Mouse (Mus musculus) lung, postnatal 4 days (tissue): Measurements from ENCODE around the gene Nxpe3.

Experiments
- DNase-seq, 2 experiments: peaks; one replicate each; pipeline ENCODE4 v3.0.0; 2021

Gene Nxpe3

GRCm38 (mm10) chr16:55832617-55833016, 62.5 kb downstream of the Nxpe3 start:
- DNase-seq, result no peak

DNA sequence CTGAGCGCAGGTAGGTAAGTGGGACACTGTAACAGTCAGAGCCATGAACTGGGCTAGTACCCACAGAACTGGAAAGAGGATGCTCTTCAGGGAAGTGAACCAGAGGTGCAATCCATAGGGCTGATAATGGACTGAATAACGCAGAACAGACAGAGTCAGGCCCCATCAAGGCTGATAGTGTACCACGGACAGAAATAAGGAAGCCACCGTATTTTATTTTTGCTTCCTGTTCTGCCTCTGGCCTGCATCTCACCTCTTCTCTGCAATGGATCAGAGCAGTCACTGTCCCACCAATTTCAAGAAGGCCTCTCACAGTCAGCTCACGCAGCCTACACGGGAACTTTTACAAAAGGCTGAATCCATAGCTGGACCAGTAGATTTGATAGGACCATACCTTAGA, 63.0 kb downstream of the Nxpe3 start:
- no peak for DNase-seq

- no peak for DNase-seq
Observed at GRCm38 (mm10) chr16:55831451-55831850, 63.6 kb downstream of the Nxpe3 start.

DNA sequence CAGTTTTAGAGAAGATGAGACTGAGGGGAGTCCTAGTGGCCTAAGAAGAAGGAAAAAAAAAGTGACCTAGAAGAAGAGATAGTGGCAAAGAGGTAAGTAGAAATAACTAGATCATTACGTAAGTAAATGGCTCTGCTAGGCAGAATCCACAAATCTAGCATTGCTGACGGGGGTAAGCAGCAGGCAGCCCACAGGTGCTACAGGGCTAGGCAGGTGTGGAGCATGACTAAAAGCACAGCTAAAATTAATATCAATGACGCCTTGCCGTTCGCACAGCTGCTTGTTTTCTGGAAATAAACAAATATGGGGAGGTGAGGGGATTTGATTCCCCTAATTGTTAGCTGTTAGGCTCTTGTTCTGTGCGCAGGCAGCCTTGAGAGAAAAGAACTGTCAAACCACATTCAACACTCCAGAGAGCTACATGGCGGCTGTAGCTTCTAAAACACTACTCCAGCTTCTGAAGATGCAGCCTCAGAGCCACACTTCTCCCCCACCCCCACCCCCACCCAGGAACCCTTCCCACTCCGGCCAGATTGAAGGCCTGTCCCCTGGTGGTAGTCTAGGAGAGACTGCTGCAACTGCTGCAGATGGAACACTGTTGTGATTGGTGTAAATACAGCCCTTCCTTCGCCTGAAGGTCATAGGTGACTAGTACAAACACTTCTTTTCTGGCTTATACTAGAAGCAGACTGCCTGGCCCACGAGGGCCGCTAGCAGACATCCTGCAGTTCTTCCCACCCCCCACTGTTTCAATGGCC, 71.5 kb downstream of the Nxpe3 start:
- DNase-seq, result peak in 1 of 2 experiments; percentile 45

DNA sequence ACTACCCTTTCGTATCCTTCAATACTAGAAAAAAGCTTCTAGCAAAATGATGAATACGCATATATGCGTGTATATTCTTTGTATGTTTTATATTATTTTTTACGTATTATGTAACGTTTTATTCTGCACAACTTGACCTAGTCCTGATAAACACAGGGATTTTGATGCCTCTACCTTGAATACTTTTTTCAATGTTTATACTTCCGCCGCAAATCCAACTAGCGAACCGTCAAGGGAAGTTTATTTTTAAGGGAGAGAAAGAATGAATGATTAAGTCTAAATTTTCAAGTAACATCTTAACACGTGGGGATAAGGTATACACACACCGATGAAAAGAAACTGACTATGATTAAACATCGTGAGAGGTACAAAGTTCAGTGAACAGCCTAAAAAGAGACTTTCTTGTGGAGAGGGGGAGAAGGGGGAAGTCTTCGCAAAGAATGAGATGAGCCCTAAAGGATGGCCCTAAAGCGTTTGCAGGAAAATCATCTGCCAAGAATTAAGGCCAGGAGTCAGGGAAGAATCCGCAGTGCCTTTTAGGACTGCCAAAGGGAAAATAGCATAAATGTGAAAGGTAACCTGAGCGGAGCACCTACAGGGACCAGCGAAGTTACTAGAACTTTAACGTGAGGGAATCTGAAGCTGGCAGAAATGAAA, 72.2 kb downstream of the Nxpe3 start:
- no peak for DNase-seq

- peak; percentile 95 to 97 for DNase-seq
Observed at GRCm38 (mm10) chr16:55821997-55822740, 72.9 kb downstream of the Nxpe3 start.

DNA sequence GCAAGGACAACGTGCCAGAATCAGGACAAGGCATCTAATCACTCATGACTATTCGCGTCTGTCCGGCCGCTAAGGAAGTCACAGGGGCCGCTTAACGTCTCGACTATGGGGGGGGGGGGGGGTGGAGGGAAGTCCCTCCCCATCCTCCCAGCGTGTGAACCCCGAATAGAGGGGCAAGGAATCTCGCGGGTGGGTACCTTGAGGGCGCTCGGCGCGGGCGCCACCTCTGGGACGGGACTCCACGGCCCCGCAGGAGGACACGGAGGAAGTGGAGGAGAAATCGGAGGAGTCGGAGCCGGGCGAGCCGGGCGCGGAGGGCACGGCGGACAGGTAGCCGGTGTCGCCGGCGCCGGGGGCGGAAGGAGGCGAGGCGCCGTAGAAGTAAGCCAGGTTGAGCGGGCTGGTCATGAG, 73.5 kb downstream of the Nxpe3 start:
- DNase-seq, result no peak

GRCm38 (mm10) chr16:55820916-55821570, 74.0 kb downstream of the Nxpe3 start:
- no peak for DNase-seq

GRCm38 (mm10) chr16:55820161-55820915, 74.7 kb downstream of the Nxpe3 start:
- DNase-seq, result no peak

DNA sequence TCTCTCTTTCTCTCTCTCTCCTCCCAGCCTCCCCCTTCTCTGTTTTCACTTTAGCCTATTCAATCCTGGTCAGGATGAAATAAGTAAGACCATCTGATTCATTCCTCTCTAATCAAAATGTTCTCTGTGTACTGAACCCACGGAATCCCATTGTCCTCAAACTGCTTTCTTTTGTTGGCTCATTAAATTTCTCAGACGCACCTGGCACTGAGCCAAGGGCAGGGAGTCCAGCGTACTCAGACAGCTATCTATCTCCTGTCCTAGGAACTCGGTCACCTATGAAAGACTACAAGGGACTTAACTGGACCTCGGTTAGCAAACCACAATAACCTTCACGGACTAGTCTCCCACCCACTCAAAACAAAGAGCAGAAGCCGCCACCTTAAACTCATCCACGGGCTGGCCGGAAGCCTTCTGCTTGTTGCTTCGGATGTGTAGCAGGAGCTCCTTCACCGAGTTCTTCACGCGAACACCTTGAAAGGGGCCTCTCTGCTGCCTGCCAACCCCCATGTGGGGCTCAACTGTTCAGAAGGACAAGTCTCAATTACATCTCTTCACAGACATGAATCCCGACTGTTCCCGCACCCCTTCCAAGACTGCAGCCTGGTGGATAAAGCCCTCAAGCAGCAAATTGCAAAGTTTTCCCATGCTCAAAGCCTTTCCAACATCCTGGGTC, 75.8 kb downstream of the Nxpe3 start:
- peak; percentile 62 to 69 for DNase-seq

GRCm38 (mm10) chr16:55817717-55818515, 77.2 kb downstream of the Nxpe3 start:
- no peak for DNase-seq

- DNase-seq, result peak in 1 of 2 experiments; percentile 54
Observed at GRCm38 (mm10) chr16:55816202-55816941, 78.7 kb downstream of the Nxpe3 start.

GRCm38 (mm10) chr16:55815466-55815865, 79.6 kb downstream of the Nxpe3 start:
- DNase-seq, result no peak

DNA sequence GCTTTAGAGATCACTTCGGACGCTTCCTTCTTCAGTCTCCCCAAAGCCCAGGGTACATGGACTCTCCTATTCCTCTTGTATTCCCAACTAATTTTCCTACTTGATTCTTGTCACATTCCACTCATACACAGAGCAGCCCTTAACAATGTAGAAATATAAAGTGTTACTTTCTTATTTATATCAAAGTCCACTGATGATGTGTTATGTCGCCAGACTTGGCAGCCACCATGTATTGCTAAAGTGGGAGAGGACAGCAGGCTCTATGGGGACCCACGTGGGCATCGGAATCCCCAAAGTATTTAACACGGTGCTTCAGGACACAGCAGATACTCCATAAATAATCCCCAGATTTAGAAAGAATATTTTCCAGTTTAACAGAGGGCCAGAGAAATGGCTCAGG, 80.4 kb downstream of the Nxpe3 start:
- peak in 1 of 2 experiments; percentile 57 for DNase-seq

DNA sequence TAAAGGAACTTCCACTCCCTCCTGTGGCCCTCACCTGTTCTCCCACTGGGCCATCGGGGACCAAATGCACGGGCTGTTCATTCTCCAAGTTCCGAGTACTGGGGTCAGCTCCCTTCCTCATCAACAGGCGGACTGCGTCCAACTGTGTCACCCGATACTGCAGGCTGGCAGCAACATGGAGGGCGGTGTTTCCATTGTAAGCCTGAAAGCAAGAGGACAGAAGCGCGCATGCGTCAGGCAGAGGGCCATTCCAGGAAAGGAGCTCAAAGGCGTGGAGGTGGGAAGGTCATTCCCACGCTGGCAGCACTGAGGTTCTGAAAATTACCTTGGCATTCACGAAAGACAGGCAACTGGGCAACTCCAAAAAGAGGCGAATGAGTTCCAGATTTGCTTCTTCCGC, 81.2 kb downstream of the Nxpe3 start:
- no peak for DNase-seq

DNA sequence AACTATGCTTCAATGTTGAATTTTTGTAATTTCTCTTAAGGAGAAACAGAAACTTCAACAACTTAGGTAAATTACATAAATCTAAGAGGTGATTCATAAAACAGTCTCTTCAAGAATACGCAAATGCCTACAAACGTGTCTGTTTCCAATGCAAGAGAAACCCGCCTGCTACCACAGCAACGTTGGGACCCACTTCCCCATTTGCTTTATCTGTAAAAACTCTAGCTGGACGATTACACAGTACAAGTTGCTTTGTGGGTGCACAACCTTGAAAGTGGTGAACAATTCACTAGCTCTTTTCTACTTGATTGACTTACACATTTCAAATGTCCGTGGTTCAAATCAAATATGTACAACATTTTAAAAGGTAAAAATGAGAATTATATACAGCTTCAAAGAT, 83.3 kb downstream of the Nxpe3 start:
- no peak for DNase-seq

DNA sequence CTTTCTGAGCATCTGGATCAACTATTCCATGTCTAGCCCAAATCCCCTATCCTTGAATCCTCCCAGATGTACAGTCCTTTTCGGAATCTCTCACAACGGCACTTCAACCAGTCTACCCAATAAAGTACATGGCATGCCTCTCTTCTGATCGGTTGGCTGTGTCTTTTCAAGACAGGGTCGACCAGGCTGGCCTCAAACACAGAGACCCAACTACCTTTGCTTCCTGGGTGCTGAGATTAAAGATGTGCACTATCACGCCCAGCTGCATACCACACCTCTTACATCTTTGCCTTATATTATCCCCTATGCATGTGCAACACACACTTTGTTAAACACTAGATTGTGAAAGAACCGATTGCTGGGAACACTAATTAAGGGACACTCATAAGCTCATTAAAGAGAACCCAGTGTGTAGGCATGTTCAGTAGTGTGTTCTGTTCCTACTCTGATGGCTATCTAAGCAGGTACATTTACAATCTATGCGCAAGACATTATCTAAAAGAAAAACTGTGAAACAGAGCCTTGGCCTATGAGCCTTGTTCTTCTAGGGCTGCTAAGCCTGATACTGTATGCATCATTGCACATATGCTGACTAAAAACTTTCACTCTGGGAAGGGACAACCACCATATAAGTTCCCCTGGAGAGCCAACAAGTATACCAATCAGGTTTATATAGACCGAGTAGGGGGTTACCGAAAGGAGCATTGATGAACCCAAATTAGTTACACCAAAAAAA, 85.1 kb downstream of the Nxpe3 start:
- no peak for DNase-seq

- no peak for DNase-seq
Observed at GRCm38 (mm10) chr16:55809345-55809744, 85.7 kb downstream of the Nxpe3 start.

DNA sequence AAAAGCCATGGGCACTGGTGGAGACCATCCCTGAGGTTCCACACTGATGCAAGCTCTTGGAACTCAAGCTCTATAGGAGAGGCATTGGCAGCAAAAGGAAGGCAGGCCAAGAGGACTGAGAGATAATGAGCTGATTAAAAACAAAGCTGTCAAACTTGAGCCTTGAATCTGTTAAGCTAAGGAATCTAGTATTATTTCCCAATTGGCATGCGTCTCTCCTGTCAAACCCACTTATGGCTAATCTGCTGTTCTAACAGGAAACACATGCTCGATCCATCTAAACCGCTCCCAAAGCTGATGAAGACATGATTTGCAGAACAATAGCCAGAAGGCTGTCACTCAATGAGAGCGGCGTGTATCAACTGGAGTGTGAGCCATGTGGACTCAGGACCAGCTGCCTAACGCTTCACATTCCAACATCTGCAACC, 87.6 kb downstream of the Nxpe3 start:
- peak; percentile 38 to 55 for DNase-seq
